Mouse (Mus musculus) hindbrain, embryonic 15.5 days (tissue): ENCODE data around the gene Mr1. TPM values are rescaled to one million over a fixed set of nuclear protein-coding genes. Genes with fewer than 3 reads are reported as not detected.

Source experiments
- ATAC-seq: fragments of 200-750 bp; cut with Nextera tagmentation; 2 replicates; pipeline ENCODE4 v1.8.0; 2017; ENCODE audit warnings: low read depth, moderate number of reproducible peaks, moderate TSS enrichment; ENCODE audit not compliant: low FRiP score
- H3K27ac ChIP-seq: fragments of 300-500 bp; sonication (generic); replicated peaks from 2 replicates; pipeline ENCODE4 v1.5.1; 2015; ENCODE audit warnings: mild to moderate bottlenecking, inconsistent platforms
- H3K27me3 ChIP-seq: fragments of 300-500 bp; sonication (generic); 2 replicates; pipeline ENCODE4 v1.6.1; 2015; ENCODE audit warnings: control low read depth, inconsistent platforms
- H3K36me3 ChIP-seq: fragments of 300-500 bp; sonication (generic); 2 replicates; pipeline ENCODE4 v1.6.1; 2015; ENCODE audit warnings: control low read depth, inconsistent platforms
- H3K4me1 ChIP-seq: fragments of 300-500 bp; sonication (generic); replicated peaks from 2 replicates; pipeline ENCODE4 v1.6.1; 2015; ENCODE audit warnings: control low read depth, inconsistent platforms
- H3K4me2 ChIP-seq: fragments of 300-500 bp; sonication (generic); 2 replicates; pipeline ENCODE4 v1.6.1; 2015; ENCODE audit warnings: moderate library complexity, mild to moderate bottlenecking, inconsistent platforms
- H3K4me3 ChIP-seq: fragments of 300-500 bp; sonication (generic); 2 replicates; pipeline ENCODE4 v1.5.1; 2015; ENCODE audit warnings: mild to moderate bottlenecking, inconsistent platforms
- H3K9ac ChIP-seq: fragments of 300-500 bp; sonication (generic); 2 replicates; pipeline ENCODE4 v1.6.1; 2015; ENCODE audit warnings: inconsistent platforms
- H3K9me3 ChIP-seq: fragments of 300-500 bp; sonication (generic); 2 replicates; pipeline ENCODE4 v1.6.1; 2016; ENCODE audit warnings: control low read depth, inconsistent platforms
- WGBS: fragments of 180-500 bp; shearing (Covaris S2); methylation state at CpG from one replicate; pipeline ENCODE4 v1.1.7; 2015; 5-methylcytosine and 5-hydroxymethylcytosine counted together
- polyA plus RNA-seq: library from polyadenylated mRNA; unstranded; fragments of >200 nt; fragmentation: Nextera tagmentation; extraction: Ambion mirVana; gene quantifications from 2 replicates; pipeline ENCODE4 v1.2.1, GENCODE M21; 2015

Mr1 gene
- polyA plus RNA-seq, 1 experiment from 2014 or later = 1.9 TPM

GRCm38 (mm10) chr1:155090736-155091135, 55.9 kb downstream of the Mr1 start:
- no peak overlapping the region for H3K4me3 ChIP-seq
- no peak overlapping the region for H3K27ac ChIP-seq
- no peak overlapping the region for H3K4me2 ChIP-seq
- 97% methylated on average over 1 of the region's 1 CpGs for WGBS
- H3K4me1 ChIP-seq = peaks cover 47% of the 10 kb centered on the region
- no peaks in the 10 kb centered on the region for H3K36me3 ChIP-seq
- no peaks in the 10 kb centered on the region for H3K27me3 ChIP-seq
- ATAC-seq = no peak
- H3K9me3 ChIP-seq = no peaks in the 10 kb centered on the region
- H3K9ac ChIP-seq = no peak overlapping the region

DNA sequence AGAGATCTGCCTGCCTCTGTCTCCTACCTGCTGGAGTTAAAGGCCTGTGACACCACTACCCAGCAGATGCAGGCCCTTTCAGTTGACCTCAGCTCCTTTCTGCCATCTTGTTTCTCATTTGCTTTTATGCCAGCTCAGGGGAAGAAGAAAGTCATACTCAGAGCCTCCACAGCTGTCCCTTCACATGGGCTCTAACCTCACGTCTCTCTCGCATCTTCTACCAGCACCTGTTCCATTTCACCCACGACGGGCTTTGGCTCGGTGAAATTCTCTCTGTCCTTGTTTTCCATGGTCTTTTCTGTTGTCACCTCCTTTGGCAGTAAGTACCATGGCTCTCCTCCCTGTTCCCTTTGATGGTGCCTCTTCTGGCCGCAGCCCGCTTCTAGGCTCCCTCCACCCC, 56.3 kb downstream of the Mr1 start:
- Histone ChIP-seq H3K4me1 (peaks cover 47% of the 10 kb centered on the region), H3K9ac (no peak overlapping the region), H3K9me3 (no peaks in the 10 kb centered on the region), H3K27me3 (no peaks in the 10 kb centered on the region), H3K36me3 (no peaks in the 10 kb centered on the region), H3K4me3 (no peak overlapping the region), H3K27ac (no peak overlapping the region), H3K4me2 (no peak overlapping the region)
- WGBS = 96% methylated on average over 7 of the region's 7 CpGs
- ATAC-seq = no peak

- ATAC-seq = no peak
- Histone ChIP-seq H3K27ac (no peak overlapping the region), H3K9me3 (no peaks in the 10 kb centered on the region), H3K27me3 (no peaks in the 10 kb centered on the region), H3K4me2 (no peak overlapping the region), H3K36me3 (no peaks in the 10 kb centered on the region), H3K4me3 (no peak overlapping the region), H3K4me1 (peaks cover 59% of the 10 kb centered on the region), H3K9ac (no peak overlapping the region)
- 74% methylated on average over 16 of the region's 16 CpGs for WGBS
These were observed 57.6 kb downstream of the Mr1 start for GRCm38 (mm10) chr1:155088847-155089603.

GRCm38 (mm10) chr1:155088046-155088445, 58.6 kb downstream of the Mr1 start:
- 95% methylated on average over 4 of the region's 4 CpGs for WGBS
- H3K4me2 ChIP-seq = no peak overlapping the region
- H3K9me3 ChIP-seq = no peaks in the 10 kb centered on the region
- no peak overlapping the region for H3K9ac ChIP-seq
- H3K27ac ChIP-seq = no peak overlapping the region
- peaks cover 56% of the 10 kb centered on the region for H3K4me1 ChIP-seq
- H3K4me3 ChIP-seq = no peak overlapping the region
- H3K27me3 ChIP-seq = no peaks in the 10 kb centered on the region
- no peaks in the 10 kb centered on the region for H3K36me3 ChIP-seq
- no peak for ATAC-seq

- Histone ChIP-seq H3K9ac (no peak overlapping the region), H3K36me3 (no peaks in the 10 kb centered on the region), H3K27me3 (no peaks in the 10 kb centered on the region), H3K9me3 (no peaks in the 10 kb centered on the region), H3K27ac (peak overlapping the region; percentile 36; the same call in 1 of the 2 replicates), H3K4me1 (peaks cover 56% of the 10 kb centered on the region), H3K4me3 (no peak overlapping the region), H3K4me2 (no peak overlapping the region)
- WGBS = 22% methylated on average over 4 of the region's 4 CpGs
- no peak for ATAC-seq
These were observed 59.7 kb downstream of the Mr1 start for GRCm38 (mm10) chr1:155086893-155087292.

GRCm38 (mm10) chr1:155086416-155086815, 60.2 kb downstream of the Mr1 start:
- Histone ChIP-seq H3K4me2 (no peak overlapping the region), H3K9ac (no peak overlapping the region), H3K9me3 (no peaks in the 10 kb centered on the region), H3K27ac (peak overlapping the region; percentile 36; the same call in 1 of the 2 replicates), H3K27me3 (no peaks in the 10 kb centered on the region), H3K4me3 (no peak overlapping the region), H3K4me1 (peaks cover 55% of the 10 kb centered on the region), H3K36me3 (no peaks in the 10 kb centered on the region)
- 18% methylated on average over 7 of the region's 7 CpGs for WGBS
- no peak for ATAC-seq

GRCm38 (mm10) chr1:155084839-155085238, 61.8 kb downstream of the Mr1 start:
- Histone ChIP-seq H3K27ac (no peak overlapping the region), H3K9ac (no peak overlapping the region), H3K27me3 (no peaks in the 10 kb centered on the region), H3K9me3 (no peaks in the 10 kb centered on the region), H3K4me1 (peaks cover 57% of the 10 kb centered on the region), H3K4me3 (no peak overlapping the region), H3K4me2 (no peak overlapping the region), H3K36me3 (no peaks in the 10 kb centered on the region)
- 33% methylated on average over 8 of the region's 8 CpGs for WGBS
- no peak for ATAC-seq

DNA sequence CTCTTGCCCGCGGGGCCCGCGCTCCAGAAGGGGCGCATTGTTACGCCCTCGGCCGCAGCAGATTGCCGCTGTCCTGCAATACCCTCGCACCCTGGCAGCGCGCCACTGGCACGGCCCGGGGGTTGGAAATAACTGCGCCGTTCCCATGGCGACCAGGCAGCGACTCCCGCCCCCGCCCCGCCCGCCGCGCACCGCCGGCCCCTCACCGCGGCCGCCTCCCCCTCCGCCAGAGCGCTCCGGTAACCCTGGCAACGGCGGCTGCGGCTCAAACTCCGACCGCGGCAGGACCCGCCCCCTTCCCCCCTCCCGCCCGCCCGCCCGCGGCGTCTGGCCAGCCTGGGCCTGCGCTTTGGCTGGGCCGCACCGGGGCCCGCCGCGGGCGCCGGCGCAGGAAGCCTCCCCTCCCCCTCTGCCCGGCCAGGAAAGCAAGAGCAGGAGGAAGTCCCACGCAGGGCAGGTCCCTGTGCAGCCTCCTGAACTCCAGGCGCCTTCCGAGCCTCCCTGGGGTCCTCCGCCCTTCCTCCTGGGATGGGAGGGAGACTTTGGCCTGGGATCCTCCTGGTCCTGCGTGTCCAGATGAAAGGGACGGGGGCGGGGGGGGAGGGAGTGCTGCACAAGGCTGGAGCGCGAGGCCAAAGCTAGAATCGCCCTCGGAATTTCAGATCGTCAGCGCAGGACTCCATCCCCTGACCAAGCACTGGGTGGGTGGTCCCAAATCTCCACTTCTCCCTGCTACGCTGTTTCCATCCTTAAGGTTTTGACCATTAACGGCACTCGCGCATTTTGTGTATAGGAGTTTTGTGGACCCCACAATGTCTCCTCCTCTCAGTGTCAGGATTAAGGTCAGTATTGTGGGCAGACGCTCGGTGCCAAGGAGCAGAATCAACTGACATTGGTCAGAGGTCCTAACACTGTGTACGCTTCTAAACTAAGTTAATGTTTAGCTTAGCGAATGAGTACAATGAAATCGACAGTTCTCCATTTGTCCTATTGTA, 63.0 kb downstream of the Mr1 start:
- under 1% methylated on average over 60 of the region's 77 CpGs for WGBS
- Histone ChIP-seq H3K4me2 (peak overlapping the region; percentile 76), H3K4me1 (peaks cover 57% of the 10 kb centered on the region), H3K9ac (peak overlapping the region; percentile 60), H3K36me3 (no peaks in the 10 kb centered on the region), H3K4me3 (peak overlapping the region; percentile 44), H3K27me3 (no peaks in the 10 kb centered on the region), H3K27ac (peak overlapping the region; percentile 95), H3K9me3 (no peaks in the 10 kb centered on the region)
- peak; percentile 95 for ATAC-seq

DNA sequence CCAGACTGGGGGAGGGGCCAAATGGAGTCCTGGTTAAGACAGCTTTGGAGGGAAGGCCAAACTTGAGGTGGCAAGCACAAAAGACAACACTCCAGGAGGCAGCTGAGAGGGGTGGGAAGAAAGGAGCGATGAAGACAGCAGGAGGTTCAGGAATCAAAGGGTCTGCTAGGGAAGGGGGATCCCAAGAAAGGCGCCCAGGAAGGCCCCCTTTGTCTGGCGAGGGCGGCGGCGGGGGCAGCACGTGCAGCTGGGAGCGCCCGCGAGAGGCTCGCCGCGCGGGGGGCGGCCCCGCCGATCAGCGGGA, 63.7 kb downstream of the Mr1 start:
- Histone ChIP-seq H3K9ac (peak overlapping the region; percentile 60), H3K36me3 (no peaks in the 10 kb centered on the region), H3K4me3 (peak overlapping the region; percentile 44), H3K27me3 (no peaks in the 10 kb centered on the region), H3K27ac (peak overlapping the region; percentile 95), H3K9me3 (no peaks in the 10 kb centered on the region), H3K4me1 (peaks cover 60% of the 10 kb centered on the region), H3K4me2 (peak overlapping the region; percentile 76)
- no peak; the same call in 1 of the 2 replicates for ATAC-seq
- 1% methylated on average over 18 of the region's 18 CpGs for whole genome bisulfite sequencing

DNA sequence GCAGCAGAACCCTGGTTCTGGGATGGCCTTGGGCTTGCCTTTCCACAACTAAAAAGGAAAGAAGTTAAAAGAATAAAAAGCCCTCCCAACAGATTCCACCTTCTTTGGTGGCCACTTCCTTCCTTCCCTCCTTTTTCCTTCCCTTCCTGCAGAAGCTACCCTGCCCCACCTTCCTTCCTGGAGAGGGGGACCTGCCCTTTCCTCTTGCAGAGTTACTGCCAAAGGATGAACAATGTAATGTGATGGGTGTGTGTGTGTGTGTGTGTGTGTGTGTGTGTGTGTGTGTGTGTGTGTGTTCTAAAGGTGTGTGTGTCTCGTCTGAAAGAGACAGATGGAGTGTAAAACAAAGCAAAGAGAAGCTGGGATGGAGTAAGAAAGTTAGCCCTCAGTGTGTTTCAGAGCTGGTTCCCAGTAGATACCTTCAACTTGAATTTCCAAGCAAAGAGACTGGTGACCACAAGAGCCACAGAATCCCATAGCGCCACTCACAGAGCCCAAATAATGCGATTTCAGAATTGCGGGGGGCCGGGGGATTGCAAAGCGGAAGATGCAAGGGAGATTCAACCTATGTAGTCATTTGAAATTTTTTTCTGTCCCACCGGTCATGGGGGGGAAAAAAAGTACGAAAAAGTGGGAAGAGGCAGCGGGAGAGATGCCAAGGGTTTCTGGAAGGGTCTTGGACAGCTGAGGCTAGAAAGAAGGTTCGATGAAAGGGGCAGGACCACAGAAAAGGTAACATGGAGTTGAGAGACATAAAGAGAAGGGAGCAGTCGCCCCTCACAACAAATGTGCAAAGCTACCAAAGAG, 64.3 kb downstream of the Mr1 start:
- H3K4me2 ChIP-seq = peak overlapping the region; percentile 76
- no peaks in the 10 kb centered on the region for H3K9me3 ChIP-seq
- 5% methylated on average over 11 of the region's 11 CpGs for WGBS
- ATAC-seq = no peak
- H3K27ac ChIP-seq = peak overlapping the region; percentile 95
- no peaks in the 10 kb centered on the region for H3K27me3 ChIP-seq
- H3K4me3 ChIP-seq = peak overlapping the region; percentile 44
- no peaks in the 10 kb centered on the region for H3K36me3 ChIP-seq
- H3K4me1 ChIP-seq = peaks cover 66% of the 10 kb centered on the region
- H3K9ac ChIP-seq = peak overlapping the region; percentile 60; the same call in 1 of the 2 replicates

- H3K36me3 ChIP-seq = no peaks in the 10 kb centered on the region
- no peak overlapping the region for H3K9ac ChIP-seq
- ATAC-seq = peak; percentile 59; the same call in 1 of the 2 replicates
- no peak overlapping the region for H3K4me2 ChIP-seq
- peaks cover 33% of the 10 kb centered on the region for H3K4me1 ChIP-seq
- no peaks in the 10 kb centered on the region for H3K9me3 ChIP-seq
- H3K27ac ChIP-seq = peak overlapping the region; percentile 64
- 46% methylated on average over 3 of the region's 3 CpGs for WGBS
- H3K27me3 ChIP-seq = no peaks in the 10 kb centered on the region
- no peak overlapping the region for H3K4me3 ChIP-seq
These were observed 68.9 kb downstream of the Mr1 start for GRCm38 (mm10) chr1:155077675-155078074.
